Mouse (Mus musculus) kidney, adult 2 months (tissue): ENCODE data around the gene Ica1. TPM values are rescaled to one million over a fixed set of nuclear protein-coding genes. Genes with fewer than 3 reads are reported as not detected.

Experiments used
- DNase-seq: peaks from one replicate; pipeline ENCODE4 v3.0.0; 2021
- H3K27ac ChIP-seq: fragments of 200-500 bp; 2 replicates; pipeline ENCODE4 v1.5.1; 2012; ENCODE audit warnings: low read depth, low read length, control low read depth, inconsistent platforms; ENCODE audit not compliant: insufficient read depth
- H3K27me3 ChIP-seq: fragments of 200-500 bp; replicated peaks from 2 replicates; pipeline ENCODE4 v1.6.1; 2012; ENCODE audit warnings: mild to moderate bottlenecking, moderate library complexity, low read length, inconsistent platforms; ENCODE audit not compliant: control insufficient read depth, insufficient read depth
- H3K36me3 ChIP-seq: fragments of 200-500 bp; 2 replicates; pipeline ENCODE4 v1.6.1; 2012; ENCODE audit warnings: mild to moderate bottlenecking, moderate library complexity, low read length, inconsistent platforms; ENCODE audit not compliant: control insufficient read depth, insufficient read depth
- H3K4me1 ChIP-seq: fragments of 200-500 bp; 2 replicates; pipeline ENCODE4 v1.6.1; 2011; ENCODE audit warnings: low read length; ENCODE audit not compliant: control insufficient read depth, insufficient read depth
- H3K4me3 ChIP-seq: fragments of 200-500 bp; 2 replicates; pipeline ENCODE4 v1.5.1; 2011; ENCODE audit warnings: mild to moderate bottlenecking, low read depth, low read length, control low read depth; ENCODE audit not compliant: insufficient read depth
- CTCF ChIP-seq: fragments of 200-500 bp; conservative IDR thresholded peaks from 2 replicates; pipeline ENCODE4 v1.5.1; 2011; ENCODE audit warnings: low read depth, mild to moderate bottlenecking, control low read depth, low read length, moderate library complexity, mixed read lengths; ENCODE audit not compliant: insufficient read depth, insufficient read length
- POLR2A ChIP-seq: fragments of 200-500 bp; IDR thresholded peaks from one replicate; pipeline ENCODE4 v1.6.1; 2011; ENCODE audit warnings: low read depth, low read length, control low read depth
- WGBS: fragments of 180-500 bp; shearing (Covaris S2); methylation state at CpG from one replicate; pipeline ENCODE4 v1.1.7; 2018; 5-methylcytosine and 5-hydroxymethylcytosine counted together
- polyA plus RNA-seq: library from polyadenylated mRNA; depleted of rRNA; stranded (reverse); fragments of >200 nt; gene quantifications from 2 replicates; pipeline ENCODE4 v1.2.3, GENCODE M21; 2012

Gene Ica1
- polyA plus RNA-seq, 1 experiment = 6.1 TPM

GRCm38 (mm10) chr6:8655454-8655853 is 122.8 kb downstream of the Ica1 start:
- DNase-seq = no peak
- no peak for TF ChIP-seq POLR2A
- TF ChIP-seq CTCF = no peak
- Histone ChIP-seq H3K4me1 (no peaks in the 10 kb centered on the region), H3K27me3 (no peaks in the 10 kb centered on the region), H3K36me3 (no peaks in the 10 kb centered on the region), H3K4me3 (no peak overlapping the region), H3K27ac (no peak overlapping the region)
- whole genome bisulfite sequencing = 93% methylated on average over 2 of the region's 2 CpGs

- H3K27me3 ChIP-seq = no peaks in the 10 kb centered on the region
- no peak overlapping the region for H3K4me3 ChIP-seq
- WGBS = 82% methylated on average over 7 of the region's 7 CpGs
- H3K27ac ChIP-seq = no peak overlapping the region
- no peaks in the 10 kb centered on the region for H3K36me3 ChIP-seq
- H3K4me1 ChIP-seq = no peaks in the 10 kb centered on the region
- DNase-seq = no peak
- no peak for TF ChIP-seq POLR2A
- TF ChIP-seq CTCF = no peak
These were observed 127.9 kb downstream of the Ica1 start for GRCm38 (mm10) chr6:8650413-8650812.

GRCm38 (mm10) chr6:8649295-8649865 is 128.9 kb downstream of the Ica1 start:
- no peaks in the 10 kb centered on the region for H3K4me1 ChIP-seq
- no peaks in the 10 kb centered on the region for H3K27me3 ChIP-seq
- no peak overlapping the region for H3K27ac ChIP-seq
- DNase-seq = no peak
- WGBS = 60% methylated on average over 4 of the region's 4 CpGs
- no peaks in the 10 kb centered on the region for H3K36me3 ChIP-seq
- TF ChIP-seq CTCF (no peak), POLR2A (no peak)
- H3K4me3 ChIP-seq = no peak overlapping the region

- Histone ChIP-seq H3K27me3 (no peaks in the 10 kb centered on the region), H3K4me3 (no peak overlapping the region), H3K4me1 (no peaks in the 10 kb centered on the region), H3K36me3 (no peaks in the 10 kb centered on the region), H3K27ac (peak overlapping the region; percentile 63; the same call in 1 of the 2 replicates)
- TF ChIP-seq CTCF (no peak), POLR2A (no peak)
- DNase-seq = peak; percentile 15
- 58% methylated on average over 10 of the region's 10 CpGs for WGBS
These were observed 129.9 kb downstream of the Ica1 start for GRCm38 (mm10) chr6:8648185-8648901.

- Histone ChIP-seq H3K27me3 (no peaks in the 10 kb centered on the region), H3K27ac (no peak overlapping the region), H3K4me1 (no peaks in the 10 kb centered on the region), H3K36me3 (no peaks in the 10 kb centered on the region), H3K4me3 (no peak overlapping the region)
- TF ChIP-seq POLR2A (no peak), CTCF (no peak)
- no peak for DNase-seq
- WGBS = 93% methylated on average over 7 of the region's 7 CpGs
These were observed 130.6 kb downstream of the Ica1 start for GRCm38 (mm10) chr6:8647513-8648184.

GRCm38 (mm10) chr6:8645708-8646107 is 132.6 kb downstream of the Ica1 start:
- 87% methylated on average over 2 of the region's 2 CpGs for WGBS
- TF ChIP-seq CTCF (no peak), POLR2A (no peak)
- Histone ChIP-seq H3K4me1 (no peaks in the 10 kb centered on the region), H3K27ac (no peak overlapping the region), H3K36me3 (no peaks in the 10 kb centered on the region), H3K27me3 (no peaks in the 10 kb centered on the region), H3K4me3 (no peak overlapping the region)
- DNase-seq = no peak

- TF ChIP-seq CTCF = no peak
- TF ChIP-seq POLR2A = no peak
- no peaks in the 10 kb centered on the region for H3K27me3 ChIP-seq
- no peaks in the 10 kb centered on the region for H3K4me1 ChIP-seq
- H3K36me3 ChIP-seq = no peaks in the 10 kb centered on the region
- H3K4me3 ChIP-seq = no peak overlapping the region
- 84% methylated on average over 10 of the region's 10 CpGs for WGBS
- no peak overlapping the region for H3K27ac ChIP-seq
- no peak for DNase-seq
These were observed 133.6 kb downstream of the Ica1 start for GRCm38 (mm10) chr6:8644703-8645102.
